Mouse (Mus musculus): ENCODE measurements around the gene Ankib1. TPM values are rescaled to one million over a fixed set of nuclear protein-coding genes. Genes with fewer than 3 reads are reported as not detected.
"Not testable (repeated sequence)": the region's sequence is repeated elsewhere in the genome, so short reads cannot be mapped to it uniquely, and the experiment has no call there.

Ankib1 gene
- polyA plus RNA-seq, 1 experiment from 2014 or later: 10.1 TPM

DNA sequence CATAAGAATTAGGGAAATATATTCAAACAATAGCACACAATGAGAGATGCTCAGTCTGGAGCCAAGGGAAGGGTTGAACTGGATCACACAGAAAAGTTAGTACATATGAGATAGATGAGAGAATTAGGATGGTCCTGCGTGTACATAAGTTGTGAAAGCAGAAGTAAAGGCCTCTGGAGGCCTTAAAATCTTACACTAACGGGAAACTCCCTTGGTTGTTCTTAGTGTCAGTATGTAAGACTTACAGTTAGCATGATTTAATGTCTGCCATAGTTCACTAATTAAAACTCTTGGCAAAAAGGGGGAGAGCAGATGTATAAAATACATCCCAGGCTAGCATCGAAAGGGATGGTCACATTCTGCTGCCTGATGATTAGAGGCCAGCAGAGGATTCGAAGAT, 148.9 kb downstream of the Ankib1 start:
- H3K4me3 ChIP-seq: no peak overlapping the region
- H3K4me2 ChIP-seq: no peak overlapping the region
- WGBS: 87% methylated on average over 4 of the region's 4 CpGs
- no peaks in the 10 kb centered on the region for H3K36me3 ChIP-seq
- H3K4me1 ChIP-seq: no peaks in the 10 kb centered on the region
- H3K9me3 ChIP-seq: no peaks in the 10 kb centered on the region
- no peaks in the 10 kb centered on the region for H3K27me3 ChIP-seq
- no peak for ATAC-seq (ENCODE audit: insufficient number of reproducible peaks, low FRiP score, low TSS enrichment, low read depth)
- no peak overlapping the region for H3K9ac ChIP-seq
- H3K27ac ChIP-seq: no peak overlapping the region

DNA sequence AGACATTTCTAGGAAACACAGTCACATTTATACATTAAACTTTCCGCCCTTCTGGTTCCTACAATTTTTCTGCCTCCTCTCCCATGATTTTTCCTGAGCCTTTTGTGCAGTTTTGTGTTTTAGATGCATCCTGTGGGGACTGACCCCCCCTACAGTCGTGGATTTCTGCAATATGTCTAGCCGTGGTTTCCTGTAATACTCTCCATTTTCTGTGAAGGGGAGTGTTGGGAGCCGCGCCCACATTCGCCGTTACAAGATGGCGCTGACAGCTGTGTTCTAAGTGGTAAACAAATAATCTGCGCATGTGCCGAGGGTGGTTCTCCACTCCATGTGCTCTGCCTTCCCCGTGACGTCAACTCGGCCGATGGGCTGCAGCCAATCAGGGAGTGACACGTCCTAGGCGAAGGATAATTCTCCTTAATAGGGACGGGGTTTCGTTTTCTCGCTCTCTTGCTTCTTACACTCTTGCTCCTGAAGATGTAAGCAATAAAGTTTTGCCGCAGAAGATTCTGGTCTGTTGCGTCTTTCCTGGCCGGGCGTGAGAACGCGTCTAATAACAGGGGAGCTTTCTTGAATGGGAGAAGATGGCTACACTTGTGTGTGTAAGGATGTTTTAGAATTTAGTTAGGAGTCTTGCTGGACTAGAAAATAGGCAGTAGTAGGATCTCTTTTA, 149.7 kb downstream of the Ankib1 start:
- H3K27me3 ChIP-seq; H3K4me1 ChIP-seq; H3K4me2 ChIP-seq; ATAC-seq (ENCODE audit: insufficient number of reproducible peaks, low FRiP score, low TSS enrichment, low read depth); H3K27ac ChIP-seq; H3K9ac ChIP-seq; H3K36me3 ChIP-seq; H3K4me3 ChIP-seq; H3K9me3 ChIP-seq: not testable (repeated sequence)
- WGBS: 91% methylated on average over 16 of the region's 25 CpGs

DNA sequence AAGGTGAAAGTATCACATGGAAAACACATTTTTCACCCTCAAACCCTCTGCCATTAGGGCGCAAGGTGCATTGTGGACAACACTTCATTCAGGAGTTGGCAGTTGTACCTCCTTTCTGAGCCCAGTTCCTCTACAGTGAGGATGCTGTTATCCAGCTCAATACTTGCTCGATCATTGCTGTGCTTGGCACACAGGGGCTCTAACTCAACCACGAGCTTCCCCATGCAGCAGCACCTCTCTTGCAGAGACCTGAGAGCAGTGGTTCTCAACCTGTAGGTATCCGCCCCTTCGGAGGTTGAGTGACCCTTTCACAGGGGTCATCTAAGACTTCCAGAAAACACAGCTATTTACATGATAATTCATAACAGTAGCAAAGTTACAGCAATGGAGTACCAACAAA, 151.1 kb downstream of the Ankib1 start:
- no peaks in the 10 kb centered on the region for H3K36me3 ChIP-seq
- no peak overlapping the region for H3K4me2 ChIP-seq
- WGBS: 87% methylated on average over 5 of the region's 5 CpGs
- H3K4me1 ChIP-seq: peaks cover under 1% of the 10 kb centered on the region; the same call in 1 of the 2 replicates
- H3K4me3 ChIP-seq: no peak overlapping the region
- H3K9me3 ChIP-seq: no peaks in the 10 kb centered on the region
- no peak overlapping the region for H3K9ac ChIP-seq
- H3K27me3 ChIP-seq: no peaks in the 10 kb centered on the region
- H3K27ac ChIP-seq: no peak overlapping the region
- ATAC-seq (ENCODE audit: insufficient number of reproducible peaks, low FRiP score, low TSS enrichment, low read depth): no peak

DNA sequence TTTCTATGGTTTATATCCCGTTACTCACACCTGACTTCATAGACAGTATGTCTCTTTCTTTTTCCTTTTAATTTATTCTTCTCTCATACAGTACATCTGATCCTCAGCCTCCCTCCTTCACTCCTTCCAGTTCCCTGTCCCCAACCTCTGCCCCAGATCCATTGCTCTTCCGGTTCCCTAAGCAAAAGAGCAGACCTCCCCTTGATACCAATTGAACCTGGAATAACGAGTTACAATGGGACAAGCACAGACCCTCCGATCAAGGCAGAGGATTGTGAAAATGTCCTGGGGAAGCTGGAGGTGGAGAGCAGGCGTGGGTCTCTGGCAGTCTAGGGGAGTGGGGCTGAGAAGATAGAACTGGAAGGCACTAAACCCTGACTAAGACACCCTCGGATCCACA, 151.8 kb downstream of the Ankib1 start, which contains the start of gene Tmbim7:
Gene Tmbim7, plus strand, starts transcription at position 301 of the 400 bp plus-strand sequence.
- WGBS: 80% methylated on average over 6 of the region's 6 CpGs
- peaks cover 3% of the 10 kb centered on the region; the same call in 1 of the 2 replicates for H3K4me1 ChIP-seq
- no peak for ATAC-seq (ENCODE audit: insufficient number of reproducible peaks, low FRiP score, low TSS enrichment, low read depth)
- no peak within 1 kb of the TSS for H3K4me3 ChIP-seq
- H3K9ac ChIP-seq: no peak within 1 kb of the TSS
- H3K9me3 ChIP-seq: no peaks in the 10 kb centered on the region
- no peaks in the 10 kb centered on the region for H3K27me3 ChIP-seq
- no peaks in the 10 kb centered on the region for H3K36me3 ChIP-seq
- no peak within 1 kb of the TSS for H3K4me2 ChIP-seq
- no peak within 1 kb of the TSS for H3K27ac ChIP-seq

DNA sequence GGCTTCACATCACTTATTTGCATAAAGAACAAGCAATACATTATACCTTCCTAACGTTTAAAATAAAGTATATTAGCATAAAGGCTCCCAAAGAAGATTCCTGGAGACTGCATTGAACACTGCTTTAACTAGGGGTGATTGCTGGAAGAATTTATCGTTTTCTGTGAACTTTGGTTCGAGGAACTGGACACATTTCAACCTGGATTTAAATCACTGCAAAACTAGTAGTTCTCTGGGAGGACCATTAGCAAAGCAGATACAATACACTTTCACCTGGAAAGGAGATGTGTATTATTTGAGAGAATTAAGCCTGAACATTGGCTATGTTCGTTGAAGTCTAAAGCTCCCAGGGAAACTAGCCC, 153.9 kb downstream of the Ankib1 start:
- WGBS: 70% methylated on average over 4 of the region's 4 CpGs
- ATAC-seq (ENCODE audit: insufficient number of reproducible peaks, low FRiP score, low TSS enrichment, low read depth): no peak
- H3K4me1 ChIP-seq: peaks cover 8% of the 10 kb centered on the region; the same call in 1 of the 2 replicates
- H3K4me2 ChIP-seq: no peak overlapping the region
- H3K27ac ChIP-seq: no peak overlapping the region
- no peak overlapping the region for H3K9ac ChIP-seq
- H3K36me3 ChIP-seq: no peaks in the 10 kb centered on the region
- no peaks in the 10 kb centered on the region for H3K27me3 ChIP-seq
- no peak overlapping the region for H3K4me3 ChIP-seq
- H3K9me3 ChIP-seq: no peaks in the 10 kb centered on the region

DNA sequence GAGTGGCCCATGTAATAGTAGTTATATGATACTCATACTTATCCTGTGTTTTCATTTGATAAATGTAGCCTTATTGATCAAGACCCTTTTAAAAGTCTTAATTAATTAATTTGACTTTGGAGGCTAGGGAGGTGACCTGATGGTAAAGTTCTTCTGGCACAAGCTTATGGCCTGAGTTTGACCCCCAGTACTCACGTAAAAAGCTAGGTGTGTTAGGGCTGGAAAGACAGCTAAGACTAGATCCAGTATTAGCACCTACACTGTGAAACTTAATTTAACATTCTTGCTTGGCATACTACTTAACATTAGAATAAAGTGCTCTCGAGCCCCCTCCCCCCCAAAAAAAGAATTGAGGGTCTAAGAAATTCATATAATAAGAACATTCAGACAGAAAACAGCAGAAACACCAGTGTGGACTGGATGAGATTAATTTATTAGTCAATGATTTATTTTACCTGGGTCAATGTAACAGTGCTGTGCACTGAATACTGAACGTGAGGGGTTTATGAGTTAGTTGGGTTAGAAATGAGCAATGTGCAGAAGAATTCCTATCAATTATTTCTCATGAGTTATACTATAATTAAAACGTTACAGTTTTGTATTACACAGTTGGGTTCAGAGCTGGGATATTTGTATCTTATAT, 154.4 kb downstream of the Ankib1 start:
- WGBS: 40% methylated on average over 4 of the region's 4 CpGs
- no peak for ATAC-seq (ENCODE audit: insufficient number of reproducible peaks, low FRiP score, low TSS enrichment, low read depth)
- 0 out of 2 replicates have a peak overlapping the region, but pooled peaks have one; percentile 12 for H3K4me2 ChIP-seq
- H3K9me3 ChIP-seq: no peaks in the 10 kb centered on the region
- H3K27ac ChIP-seq: no peak overlapping the region; the same call in 1 of the 2 replicates
- H3K27me3 ChIP-seq: no peaks in the 10 kb centered on the region
- H3K4me1 ChIP-seq: peaks cover 8% of the 10 kb centered on the region; the same call in 1 of the 2 replicates
- no peak overlapping the region for H3K9ac ChIP-seq
- H3K4me3 ChIP-seq: peak overlapping the region; percentile 94
- H3K36me3 ChIP-seq: peaks cover 2% of the 10 kb centered on the region; the same call in 1 of the 2 replicates

DNA sequence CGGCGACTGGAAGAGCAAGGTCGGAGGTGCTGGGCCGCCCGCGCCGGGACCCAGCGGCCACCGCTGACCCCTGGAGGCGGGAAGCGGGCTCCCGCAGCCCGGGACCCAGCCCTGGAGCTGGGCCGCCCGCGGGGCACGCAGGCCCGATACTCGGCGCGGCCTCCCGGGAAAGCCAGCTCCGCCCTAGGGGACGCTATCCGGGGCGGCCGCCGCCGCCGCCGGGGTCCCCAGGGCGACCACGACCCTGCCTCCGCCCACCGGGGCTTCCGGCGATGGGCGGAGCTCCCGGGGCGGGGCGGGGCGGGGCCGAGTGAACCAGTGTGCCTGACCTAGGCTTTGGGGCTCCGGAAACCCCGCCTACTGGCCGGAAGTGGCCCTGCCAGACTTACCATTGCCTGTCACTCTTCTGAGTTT, 155.0 kb downstream of the Ankib1 start:
- Histone ChIP-seq H3K4me2 (peak overlapping the region; percentile 56), H3K4me3 (peak overlapping the region; percentile 94), H3K9me3 (no peaks in the 10 kb centered on the region), H3K27ac (peak overlapping the region; percentile 93), H3K4me1 (peaks cover 8% of the 10 kb centered on the region; the same call in 1 of the 2 replicates), H3K27me3 (no peaks in the 10 kb centered on the region), H3K36me3 (peaks cover 4% of the 10 kb centered on the region; the same call in 1 of the 2 replicates), H3K9ac (peak overlapping the region; percentile 86)
- peak; percentile 93 for ATAC-seq (ENCODE audit: insufficient number of reproducible peaks, low FRiP score, low TSS enrichment, low read depth)
- WGBS: 0% methylated on average over 18 of the region's 46 CpGs

DNA sequence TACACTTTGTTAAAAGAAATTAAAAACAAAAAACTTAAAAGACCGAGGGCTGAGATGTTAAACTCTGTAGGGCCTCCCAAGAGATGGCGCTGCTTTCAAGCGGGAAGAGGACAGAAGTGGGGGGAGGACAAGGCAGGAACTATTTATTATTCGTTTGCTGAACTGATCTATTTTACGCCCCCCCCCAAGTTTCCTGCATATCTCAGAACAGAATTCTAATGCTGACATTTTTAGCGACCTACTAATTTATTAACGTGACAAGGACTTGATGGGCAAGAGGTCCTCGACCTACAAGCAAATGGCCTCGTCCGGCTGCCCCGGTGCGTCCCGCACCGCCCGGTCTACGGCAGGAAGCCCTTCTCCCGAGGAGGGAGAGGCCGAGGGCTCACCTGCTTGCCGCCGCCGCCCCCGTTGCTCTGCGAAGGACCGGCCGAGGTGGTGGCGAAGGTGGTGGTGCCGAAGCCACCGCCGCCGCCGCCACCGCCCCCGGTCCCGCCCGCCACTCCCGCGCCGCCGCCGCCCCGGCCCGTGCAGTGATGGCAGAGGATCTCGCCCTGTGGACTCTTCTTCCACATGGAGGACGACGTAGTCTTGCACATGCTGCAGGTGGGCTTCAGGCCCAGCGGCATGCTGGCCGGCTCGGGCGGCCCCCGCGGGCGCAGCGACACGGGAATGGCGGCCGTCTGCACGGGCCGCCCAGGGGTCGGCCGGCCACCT, 155.6 kb downstream of the Ankib1 start:
- WGBS: under 1% methylated on average over 52 of the region's 60 CpGs
- no peaks in the 10 kb centered on the region for H3K27me3 ChIP-seq
- H3K4me3 ChIP-seq: peak overlapping the region; percentile 94
- peak overlapping the region; percentile 56 for H3K4me2 ChIP-seq
- peaks cover 4% of the 10 kb centered on the region; the same call in 1 of the 2 replicates for H3K36me3 ChIP-seq
- peaks cover 8% of the 10 kb centered on the region; the same call in 1 of the 2 replicates for H3K4me1 ChIP-seq
- H3K9ac ChIP-seq: peak overlapping the region; percentile 86
- H3K27ac ChIP-seq: peak overlapping the region; percentile 93
- H3K9me3 ChIP-seq: no peaks in the 10 kb centered on the region
- ATAC-seq (ENCODE audit: insufficient number of reproducible peaks, low FRiP score, low TSS enrichment, low read depth): peak; percentile 59

DNA sequence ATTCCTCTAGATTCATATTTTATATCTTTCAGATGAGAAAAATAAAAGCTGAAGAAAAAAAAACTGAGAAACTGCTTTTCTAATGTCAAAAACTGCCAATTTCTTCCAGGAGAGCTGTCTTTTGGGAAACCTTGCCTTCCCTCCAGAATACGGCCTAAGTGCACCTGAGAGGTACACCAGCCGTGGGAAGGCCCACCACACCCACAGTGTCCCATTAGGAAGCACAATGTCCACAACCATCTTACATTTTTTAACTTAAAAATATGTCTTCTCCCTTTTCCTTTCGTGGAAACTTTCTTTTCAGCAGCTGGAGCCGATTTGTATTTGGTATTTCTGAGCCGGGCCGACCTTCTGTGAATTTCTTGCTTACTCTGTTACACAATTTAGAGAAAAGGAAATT, 156.2 kb downstream of the Ankib1 start:
- peak overlapping the region; percentile 94 for H3K4me3 ChIP-seq
- 0 out of 2 replicates have a peak overlapping the region, but pooled peaks have one; percentile 23 for H3K9ac ChIP-seq
- H3K4me2 ChIP-seq: peak overlapping the region; percentile 56
- H3K36me3 ChIP-seq: peaks cover 10% of the 10 kb centered on the region; the same call in 1 of the 2 replicates
- peaks cover 8% of the 10 kb centered on the region; the same call in 1 of the 2 replicates for H3K4me1 ChIP-seq
- 18% methylated on average over 6 of the region's 6 CpGs for WGBS
- H3K9me3 ChIP-seq: no peaks in the 10 kb centered on the region
- H3K27ac ChIP-seq: 0 out of 2 replicates have a peak overlapping the region, but pooled peaks have one; percentile 93
- H3K27me3 ChIP-seq: no peaks in the 10 kb centered on the region
- ATAC-seq (ENCODE audit: insufficient number of reproducible peaks, low FRiP score, low TSS enrichment, low read depth): no peak

DNA sequence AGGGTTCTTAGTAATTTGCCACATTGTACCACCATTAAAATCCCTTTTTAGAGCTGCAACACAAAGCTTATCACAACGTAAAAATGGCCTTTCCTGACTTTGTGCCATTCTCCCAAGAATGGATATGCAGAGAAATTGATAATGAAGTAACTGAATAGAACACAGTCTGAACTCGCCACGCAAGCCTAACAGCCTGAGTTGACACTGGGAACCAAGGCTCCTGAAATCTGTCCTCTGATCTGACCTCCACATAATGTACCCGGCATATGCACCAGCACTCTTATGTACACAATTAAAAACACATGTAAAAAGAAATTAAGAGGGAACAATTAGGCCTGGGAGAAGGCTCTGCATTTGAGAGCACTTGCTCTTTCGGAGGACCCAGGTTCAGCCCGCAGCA, 157.4 kb downstream of the Ankib1 start:
- Histone ChIP-seq H3K4me2 (no peak overlapping the region), H3K4me1 (peaks cover 8% of the 10 kb centered on the region; the same call in 1 of the 2 replicates), H3K9me3 (no peaks in the 10 kb centered on the region), H3K36me3 (peaks cover 19% of the 10 kb centered on the region), H3K27me3 (no peaks in the 10 kb centered on the region), H3K4me3 (no peak overlapping the region), H3K9ac (no peak overlapping the region), H3K27ac (no peak overlapping the region)
- 50% methylated on average over 6 of the region's 6 CpGs for WGBS
- ATAC-seq (ENCODE audit: insufficient number of reproducible peaks, low FRiP score, low TSS enrichment, low read depth): no peak

DNA sequence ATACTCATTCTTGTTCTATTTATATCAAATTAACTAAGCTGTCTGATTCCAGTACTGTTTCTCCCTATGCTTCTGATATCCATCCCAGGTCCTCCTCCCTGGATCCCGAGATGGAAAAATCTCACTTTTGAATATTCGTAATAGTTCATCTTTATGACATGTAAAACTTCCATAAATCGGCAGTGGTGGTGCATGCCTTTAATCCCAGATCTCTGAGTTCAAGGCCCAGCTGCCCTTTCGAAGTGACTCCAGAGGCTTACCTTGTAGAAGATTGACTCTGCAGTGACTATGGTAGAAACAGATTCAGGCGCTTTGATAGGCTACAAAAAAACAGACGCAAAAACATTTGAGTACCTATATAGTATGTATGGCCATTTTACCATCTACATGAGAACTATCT, 158.1 kb downstream of the Ankib1 start:
- Histone ChIP-seq H3K4me1 (peaks cover 8% of the 10 kb centered on the region; the same call in 1 of the 2 replicates), H3K27me3 (no peaks in the 10 kb centered on the region), H3K36me3 (peaks cover 22% of the 10 kb centered on the region), H3K9me3 (no peaks in the 10 kb centered on the region), H3K9ac (no peak overlapping the region), H3K27ac (no peak overlapping the region), H3K4me3 (no peak overlapping the region), H3K4me2 (no peak overlapping the region)
- 89% methylated on average over 6 of the region's 6 CpGs for WGBS
- ATAC-seq (ENCODE audit: insufficient number of reproducible peaks, low FRiP score, low TSS enrichment, low read depth): no peak
